Mouse (Mus musculus): ENCODE measurements around the gene Gm21954.
A peak's percentile ranks its signal among the peaks of the same experiment; 100 is the strongest.

Gm21954 gene

GRCm38 (mm10) chr3:55462904-55463668, 8.9 kb downstream of the Gm21954 start:
- DNase-seq = peak; percentile 61

- peak; percentile 86 for DNase-seq
These were observed 10.0 kb downstream of the Gm21954 start for GRCm38 (mm10) chr3:55461685-55462655.

- DNase-seq = peak; percentile 14
These were observed 10.9 kb downstream of the Gm21954 start for GRCm38 (mm10) chr3:55461092-55461491.

- DNase-seq = no peak
These were observed 19.5 kb downstream of the Gm21954 start for GRCm38 (mm10) chr3:55452464-55452863.

- DNase-seq = no peak
These were observed 20.1 kb downstream of the Gm21954 start for GRCm38 (mm10) chr3:55451877-55452276.

DNA sequence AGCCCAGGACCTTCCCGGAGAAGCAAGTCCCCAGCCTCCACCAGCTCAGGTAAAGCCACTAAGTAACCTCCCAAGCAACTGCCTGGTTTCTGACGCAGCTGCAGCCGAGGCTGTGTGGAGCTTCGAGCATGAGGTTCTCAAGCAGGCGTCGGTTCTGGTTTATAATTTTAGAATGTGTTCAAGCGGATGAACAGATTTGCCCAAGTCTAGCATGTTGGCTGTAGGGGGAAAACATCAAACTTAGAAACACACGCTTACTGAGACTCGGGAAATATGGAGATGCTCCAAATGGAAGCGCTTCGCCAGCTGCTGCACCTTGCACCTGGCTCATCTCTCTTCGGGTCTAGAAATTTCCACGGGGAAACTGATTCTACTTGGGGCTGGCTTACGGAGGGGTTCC, 21.0 kb downstream of the Gm21954 start:
- DNase-seq = no peak

- no peak for DNase-seq
These were observed 22.9 kb downstream of the Gm21954 start for GRCm38 (mm10) chr3:55449148-55449547.

DNA sequence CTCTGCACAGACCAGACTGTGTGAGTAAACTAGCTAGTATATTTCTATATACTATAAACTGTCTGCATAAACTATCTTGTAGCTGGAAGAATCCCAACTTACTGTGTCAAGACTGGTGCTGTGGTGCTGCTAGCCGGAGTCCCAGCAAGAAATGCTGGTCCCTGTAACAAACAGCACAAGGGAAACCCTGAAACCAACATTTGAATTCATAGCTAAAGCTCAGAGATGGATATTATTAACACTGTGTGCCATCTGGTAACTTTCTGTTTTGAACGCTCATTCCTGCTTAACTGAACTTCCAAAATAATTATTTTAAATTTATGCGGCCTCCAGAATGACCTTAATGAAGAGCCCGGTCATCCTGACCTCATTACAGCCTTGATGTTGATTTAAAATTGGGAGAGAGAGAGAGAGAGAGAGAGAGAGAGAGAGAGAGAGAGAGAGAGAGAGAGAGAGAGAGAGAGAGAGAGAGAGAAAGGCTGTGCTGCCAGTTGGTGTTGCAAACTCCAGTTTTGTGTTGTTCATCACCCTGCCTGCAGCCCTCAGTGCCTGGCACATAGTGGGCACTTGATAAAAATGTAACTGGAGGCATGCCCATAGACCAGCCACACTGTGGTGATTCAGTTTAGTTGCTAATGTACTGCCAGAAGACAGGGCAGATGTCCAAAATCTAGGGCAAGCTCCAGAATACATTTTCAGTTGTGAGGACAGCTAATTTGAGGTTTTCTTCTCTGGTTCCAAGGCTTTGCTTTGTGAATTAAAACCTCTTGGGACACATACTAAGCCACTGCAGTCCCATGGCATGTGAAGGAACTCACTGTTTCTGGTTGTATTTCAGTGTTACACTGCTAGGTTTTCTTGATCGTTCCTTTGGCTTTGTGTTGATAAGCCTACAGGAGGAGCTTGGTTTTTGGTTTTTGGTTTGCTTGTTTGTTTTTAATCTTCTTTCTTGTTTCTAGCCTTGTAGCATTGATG, 24.2 kb downstream of the Gm21954 start:
- DNase-seq = peak; percentile 86

DNA sequence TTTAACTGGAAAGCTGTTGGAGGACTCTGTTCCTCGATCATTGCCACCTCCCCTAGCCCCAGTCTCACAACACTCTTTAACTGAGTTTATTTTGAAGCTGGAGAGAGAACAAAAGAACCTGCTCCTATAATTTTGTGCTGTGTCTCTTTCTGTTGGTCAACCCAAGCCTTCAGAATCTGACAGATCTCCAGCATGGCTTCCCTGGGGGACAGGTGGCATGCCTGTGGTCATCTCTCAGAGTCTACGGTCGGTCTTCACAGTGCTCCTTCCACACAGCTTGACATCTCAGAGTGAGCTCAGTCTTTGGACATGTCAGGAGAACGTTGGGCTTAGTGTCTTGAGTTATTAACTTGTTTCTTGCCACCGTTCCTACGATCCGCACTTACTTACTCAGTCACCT, 25.3 kb downstream of the Gm21954 start:
- DNase-seq = no peak

DNA sequence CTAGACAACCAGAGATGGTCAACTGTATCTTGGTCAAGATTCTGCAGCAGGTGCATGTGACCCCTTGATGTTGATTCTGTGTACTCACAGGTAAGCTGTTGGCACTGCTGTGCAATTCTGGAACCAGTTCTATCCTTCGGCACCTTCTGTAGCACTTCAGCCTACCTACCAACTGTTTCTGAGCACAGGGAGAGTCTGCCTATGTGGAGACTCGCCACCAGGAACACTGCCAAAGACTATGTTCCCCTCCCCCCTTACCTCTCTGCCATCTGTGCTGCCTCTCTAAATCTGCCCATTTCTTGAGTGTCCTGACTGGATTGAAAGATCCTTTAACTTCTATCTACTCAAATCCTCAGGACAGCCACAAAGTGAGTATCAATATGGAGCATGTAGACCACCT, 28.3 kb downstream of the Gm21954 start:
- DNase-seq = peak; percentile 86

DNA sequence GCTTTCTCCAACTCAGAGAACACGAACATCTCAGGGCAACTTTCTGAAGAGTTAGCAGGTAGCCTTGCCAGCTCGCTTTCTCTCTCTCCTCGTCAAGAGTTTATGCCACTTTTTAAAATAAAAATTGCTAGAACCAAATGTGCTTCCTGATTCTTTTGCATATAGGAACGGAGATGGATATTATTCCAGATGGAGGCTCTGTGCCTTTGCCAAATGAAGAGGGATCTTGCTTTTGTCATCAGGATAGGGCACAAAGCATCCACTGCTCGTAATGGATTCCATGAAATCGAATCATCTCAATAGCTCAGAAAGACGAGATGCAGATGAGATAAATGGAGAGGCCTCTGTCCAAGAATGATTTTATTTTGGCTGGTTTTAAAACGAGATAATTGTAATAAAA, 28.7 kb downstream of the Gm21954 start:
- DNase-seq = no peak

DNA sequence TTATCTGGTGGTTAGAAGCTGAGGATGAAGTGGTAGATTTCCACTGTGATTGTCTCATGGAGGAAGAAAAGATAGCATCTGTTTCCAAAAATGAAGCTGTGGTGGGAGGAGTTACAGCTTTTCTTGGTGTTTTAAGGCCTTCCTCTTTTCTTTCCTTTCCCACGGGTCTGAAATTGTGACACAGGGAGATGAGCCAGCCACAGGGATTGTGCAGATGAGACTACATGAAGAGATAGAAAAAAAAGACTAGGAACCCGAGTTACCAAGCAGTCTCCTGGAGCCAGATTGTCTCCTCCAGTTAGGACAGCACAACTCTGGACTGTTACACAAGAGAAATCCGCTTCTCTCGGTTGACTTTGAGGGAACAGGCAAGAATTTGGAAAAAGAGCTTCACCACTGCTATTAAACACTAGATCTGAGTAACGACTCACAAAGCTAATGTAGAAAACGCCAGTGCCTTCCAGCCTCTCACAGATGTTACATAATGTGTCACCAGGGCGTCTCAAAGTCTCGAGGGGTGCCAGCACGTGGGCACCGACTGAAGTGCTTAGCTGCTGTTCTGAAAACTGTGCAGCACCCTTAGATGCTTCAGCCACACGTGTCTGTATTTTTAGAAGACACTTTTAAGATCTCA, 29.9 kb downstream of the Gm21954 start:
- DNase-seq = no peak

GRCm38 (mm10) chr3:55440342-55440741, 31.7 kb downstream of the Gm21954 start:
- peak; percentile 79 for DNase-seq

- no peak for DNase-seq
These were observed 33.1 kb downstream of the Gm21954 start for GRCm38 (mm10) chr3:55438824-55439446.

DNA sequence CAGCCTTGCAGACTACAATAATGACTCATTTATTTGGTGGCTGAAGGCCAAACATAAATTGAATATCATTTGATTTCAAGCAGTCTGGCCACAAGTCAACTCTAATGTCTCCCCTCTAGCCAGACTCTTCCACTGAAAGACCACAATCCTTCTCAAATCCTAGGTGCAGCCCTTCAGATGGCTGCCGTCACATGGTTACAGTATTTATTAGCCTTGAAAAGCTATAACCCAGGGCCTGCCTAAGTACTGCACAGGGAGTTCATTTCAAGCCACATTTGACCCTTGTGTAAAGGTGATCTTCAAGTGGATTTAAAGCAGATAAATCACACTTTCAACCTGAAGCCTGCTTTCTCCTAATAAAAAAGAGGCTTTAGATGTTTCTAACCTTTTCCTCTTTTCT, 37.7 kb downstream of the Gm21954 start:
- no peak for DNase-seq

DNA sequence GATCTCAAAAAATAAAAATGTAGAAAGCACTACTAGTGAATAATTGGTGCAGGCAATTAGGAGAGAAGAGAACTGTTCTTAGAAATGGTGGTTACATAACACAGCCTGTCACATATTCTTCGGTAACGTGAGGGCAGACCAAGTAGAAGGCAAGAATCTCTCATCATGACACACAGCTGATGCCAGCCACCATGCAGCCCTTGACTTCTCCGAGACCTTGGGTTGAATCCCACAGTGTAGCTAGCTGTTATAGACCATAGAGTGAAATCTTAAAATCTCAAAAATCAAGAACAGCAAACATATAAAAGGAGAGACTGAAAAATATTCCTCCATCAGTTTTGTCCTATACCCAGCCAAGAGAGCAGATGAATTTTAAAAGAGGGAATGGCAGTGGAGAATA, 40.8 kb downstream of the Gm21954 start:
- no peak for DNase-seq

DNA sequence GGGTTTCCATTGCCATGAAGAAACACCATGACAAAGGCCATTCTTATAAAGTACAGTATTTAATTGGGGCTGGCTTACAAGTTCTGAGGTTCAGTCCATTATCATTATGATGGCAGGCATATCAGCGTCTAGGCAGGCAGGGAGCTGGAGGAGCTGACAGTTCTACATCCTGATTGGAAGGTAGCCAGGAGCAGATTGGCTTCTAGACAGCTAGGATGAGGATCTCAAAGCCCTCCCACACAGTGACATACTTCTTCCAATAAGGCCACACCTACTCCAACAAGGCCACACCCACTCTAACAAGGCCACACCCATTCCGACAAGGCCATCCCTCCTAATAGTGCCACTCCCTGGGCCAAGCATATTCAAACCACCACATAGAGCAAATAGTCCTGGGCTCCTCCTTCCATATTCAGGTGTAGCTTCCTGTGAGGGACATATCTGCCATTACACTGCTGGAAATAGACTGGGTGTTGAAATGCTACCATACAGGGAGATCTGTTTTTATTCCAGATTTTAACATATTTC, 41.9 kb downstream of the Gm21954 start:
- DNase-seq = no peak

DNA sequence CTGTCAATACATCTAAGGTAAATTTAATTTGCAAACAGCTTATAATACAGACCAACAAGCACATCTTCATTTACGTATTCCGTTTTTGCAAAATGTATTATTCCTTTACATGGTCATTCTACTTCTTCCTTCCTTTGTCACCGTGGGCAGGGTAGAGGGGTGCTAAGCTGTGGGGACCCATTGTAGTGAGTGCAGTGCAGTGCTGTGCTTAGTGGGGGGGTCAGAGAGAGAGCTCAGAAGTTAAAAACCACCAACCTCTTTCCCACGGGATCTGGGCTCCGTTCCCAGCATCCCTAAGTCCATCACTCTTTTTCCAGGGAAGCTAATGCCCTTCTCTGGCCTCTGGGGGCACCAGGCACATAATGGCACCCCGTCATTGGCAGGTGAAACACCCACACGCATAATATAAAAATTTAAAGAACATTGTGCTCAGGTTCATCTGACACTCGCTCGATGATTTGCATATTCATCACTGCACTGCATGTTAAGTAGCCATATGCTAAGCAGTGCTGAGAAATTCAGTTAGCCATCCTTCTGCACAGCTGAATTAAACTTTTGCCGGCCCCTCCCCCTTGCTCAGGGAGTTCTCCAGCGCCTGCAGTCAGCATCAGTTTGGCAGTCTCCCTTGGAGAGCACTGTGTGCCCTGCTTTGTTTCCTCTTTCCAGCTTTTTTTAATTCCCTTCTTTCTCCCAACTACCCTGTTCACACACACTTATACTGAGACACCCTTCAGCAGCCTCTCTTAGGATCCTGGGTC, 48.2 kb downstream of the Gm21954 start:
- no peak for DNase-seq

GRCm38 (mm10) chr3:55420436-55421083, 51.5 kb downstream of the Gm21954 start:
- no peak for DNase-seq

DNA sequence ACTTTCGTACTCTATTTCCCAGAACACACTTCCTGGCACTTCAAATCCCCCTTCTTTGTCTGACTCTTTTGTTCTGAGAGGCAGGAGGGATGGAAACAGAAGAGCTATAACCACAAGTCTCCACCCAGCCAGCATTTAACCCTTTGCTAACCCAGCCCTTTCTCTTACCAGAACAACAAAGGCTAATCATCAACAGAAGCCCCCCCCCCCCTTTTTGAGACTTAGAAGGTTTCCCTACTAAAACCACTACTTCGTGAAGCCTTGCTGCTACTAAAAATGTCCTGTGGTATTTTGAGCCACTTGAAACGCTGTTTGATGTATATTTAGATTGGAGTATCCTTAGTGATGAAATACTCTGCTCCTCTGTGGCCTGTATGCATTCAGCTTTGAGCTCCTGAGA, 52.7 kb downstream of the Gm21954 start:
- DNase-seq = no peak
